Mouse (Mus musculus): ENCODE measurements around the gene Etl4. TPM values are rescaled to one million over a fixed set of nuclear protein-coding genes. Genes with fewer than 3 reads are reported as not detected.

The Etl4 gene
- polyA plus RNA-seq, 1 experiment from 2014 or later = 15.3 TPM

DNA sequence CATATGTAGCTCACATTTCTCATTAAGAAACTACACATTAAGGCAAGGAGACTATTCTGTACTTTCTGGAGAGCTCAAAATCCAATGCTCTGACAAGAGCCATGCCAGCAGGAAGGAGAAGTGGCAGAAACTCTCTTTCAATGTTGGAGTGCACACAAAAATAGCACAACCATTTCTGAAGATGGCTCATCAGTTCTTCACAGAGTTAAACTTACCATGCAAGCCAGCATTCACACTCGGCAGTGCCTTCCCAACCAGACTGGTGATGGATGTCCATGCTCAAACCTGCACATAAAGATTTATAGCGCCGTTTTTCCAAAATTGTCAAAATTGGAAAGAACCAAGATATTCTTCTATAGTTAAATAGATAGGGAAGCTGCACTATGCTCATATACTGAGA lies 392.9 kb downstream of the Etl4 start:
- Histone ChIP-seq H3K27me3 (ENCODE audit: control insufficient read depth, insufficient read depth, low read length) (no peaks in the 10 kb centered on the region), H3K4me1 (ENCODE audit: control insufficient read depth, insufficient read depth, low read length) (no peaks in the 10 kb centered on the region), H3K9me3 (ENCODE audit: control insufficient read depth, low read length) (no peaks in the 10 kb centered on the region), H3K4me2 (no peak overlapping the region), H3K36me3 (ENCODE audit: control insufficient read depth, insufficient read depth, low read length) (no peaks in the 10 kb centered on the region), H3K27ac (ENCODE audit: low read depth, low read length) (no peak overlapping the region), H3K4me3 (ENCODE audit: low read depth, low read length) (no peak overlapping the region), H3K9ac (ENCODE audit: low read length) (no peak overlapping the region)
- no peak for DNase-seq (ENCODE audit: low spot score, missing footprints)
- no peak for ATAC-seq (ENCODE audit: low FRiP score)
- WGBS = 97% methylated on average over 3 of the region's 3 CpGs

DNA sequence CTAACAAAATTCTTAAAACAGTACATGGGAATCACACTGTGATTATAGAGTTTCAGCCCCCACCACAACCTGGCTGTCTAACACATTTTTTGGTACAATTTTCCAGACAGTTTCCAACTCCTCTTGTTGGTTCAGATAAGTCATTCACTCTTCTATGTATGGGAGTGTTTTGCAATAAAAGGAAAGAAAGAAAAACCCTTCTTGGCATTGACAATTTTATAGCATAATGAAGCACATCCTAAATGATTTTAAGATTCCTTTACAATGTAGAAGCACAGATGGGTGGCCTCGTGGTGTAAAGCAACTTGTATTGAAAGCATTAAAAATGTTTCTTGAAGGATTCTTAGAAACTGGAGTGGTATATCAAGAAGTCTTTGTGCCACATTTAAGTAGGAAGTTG lies 415.4 kb downstream of the Etl4 start:
- Histone ChIP-seq H3K4me1 (ENCODE audit: control insufficient read depth, insufficient read depth, low read length) (no peaks in the 10 kb centered on the region), H3K9ac (ENCODE audit: low read length) (no peak overlapping the region), H3K4me3 (ENCODE audit: low read depth, low read length) (no peak overlapping the region), H3K27ac (ENCODE audit: low read depth, low read length) (no peak overlapping the region), H3K4me2 (no peak overlapping the region), H3K27me3 (ENCODE audit: control insufficient read depth, insufficient read depth, low read length) (no peaks in the 10 kb centered on the region), H3K9me3 (ENCODE audit: control insufficient read depth, low read length) (no peaks in the 10 kb centered on the region), H3K36me3 (ENCODE audit: control insufficient read depth, insufficient read depth, low read length) (no peaks in the 10 kb centered on the region)
- ATAC-seq (ENCODE audit: low FRiP score) = no peak
- no peak for DNase-seq (ENCODE audit: low spot score, missing footprints)
- WGBS = 81% methylated on average over 1 of the region's 1 CpGs

DNA sequence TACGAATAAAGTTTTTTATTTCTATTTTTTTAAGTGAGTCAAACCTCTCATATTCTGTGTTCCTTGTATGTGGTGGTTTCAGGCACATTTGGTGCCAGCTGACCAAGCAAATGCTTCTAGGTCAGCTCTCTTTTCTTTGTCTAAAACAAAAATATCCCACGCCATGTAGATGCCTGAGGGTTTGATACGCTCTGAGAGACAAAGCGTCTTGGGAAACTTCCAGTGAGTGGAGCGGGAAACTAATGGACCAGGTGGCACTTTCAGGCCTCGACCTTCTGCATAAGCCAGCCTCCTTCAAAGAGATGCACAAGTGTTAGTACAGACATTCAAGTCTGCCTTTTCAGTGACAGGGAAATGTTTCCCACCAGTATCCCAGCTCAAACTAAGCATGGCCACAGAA lies 426.6 kb downstream of the Etl4 start:
- WGBS = 94% methylated on average over 6 of the region's 6 CpGs
- DNase-seq (ENCODE audit: low spot score, missing footprints) = no peak
- H3K4me3 ChIP-seq (ENCODE audit: low read depth, low read length) = no peak overlapping the region
- H3K27me3 ChIP-seq (ENCODE audit: control insufficient read depth, insufficient read depth, low read length) = no peaks in the 10 kb centered on the region
- no peak overlapping the region for H3K4me2 ChIP-seq
- H3K27ac ChIP-seq (ENCODE audit: low read depth, low read length) = no peak overlapping the region
- no peak for ATAC-seq (ENCODE audit: low FRiP score)
- no peaks in the 10 kb centered on the region for H3K36me3 ChIP-seq (ENCODE audit: control insufficient read depth, insufficient read depth, low read length)
- H3K4me1 ChIP-seq (ENCODE audit: control insufficient read depth, insufficient read depth, low read length) = peaks cover 3% of the 10 kb centered on the region; the same call in 1 of the 2 replicates
- H3K9ac ChIP-seq (ENCODE audit: low read length) = no peak overlapping the region
- H3K9me3 ChIP-seq (ENCODE audit: control insufficient read depth, low read length) = no peaks in the 10 kb centered on the region

DNA sequence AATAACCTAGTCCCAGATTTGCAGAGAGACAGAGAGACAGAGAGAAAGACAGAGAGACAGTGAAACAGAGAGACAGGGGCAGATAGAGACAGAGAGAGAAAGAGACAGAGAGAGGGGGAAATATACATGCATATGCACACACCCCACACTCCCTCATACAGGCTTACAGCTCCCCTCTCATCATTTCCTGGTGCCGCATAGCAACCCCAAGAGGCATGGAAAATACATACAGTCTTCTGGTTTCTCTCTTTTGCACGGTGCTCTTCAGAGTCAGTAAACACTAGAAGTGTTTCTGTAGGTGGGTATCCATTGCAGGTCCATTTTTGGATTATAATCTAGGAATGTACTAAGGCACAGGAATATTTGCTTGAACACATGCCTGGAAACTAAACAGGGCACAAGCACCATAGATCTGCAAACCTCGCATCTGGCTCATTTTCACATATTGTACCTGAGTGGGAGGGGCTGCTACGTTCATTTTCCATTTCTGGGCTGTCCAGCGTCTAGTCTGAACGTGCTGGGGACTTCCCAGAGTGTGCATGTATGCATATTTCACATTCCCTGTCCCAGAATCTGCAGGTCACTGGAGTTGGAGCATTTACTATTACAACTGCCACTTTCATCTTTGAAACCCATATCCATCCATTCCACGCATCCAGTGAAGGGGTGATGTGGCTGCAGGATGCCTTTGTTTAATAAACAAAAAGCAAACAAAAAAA lies 429.6 kb downstream of the Etl4 start:
- Histone ChIP-seq H3K9ac (ENCODE audit: low read length) (no peak overlapping the region), H3K27me3 (ENCODE audit: control insufficient read depth, insufficient read depth, low read length) (no peaks in the 10 kb centered on the region), H3K36me3 (ENCODE audit: control insufficient read depth, insufficient read depth, low read length) (no peaks in the 10 kb centered on the region), H3K9me3 (ENCODE audit: control insufficient read depth, low read length) (no peaks in the 10 kb centered on the region), H3K27ac (ENCODE audit: low read depth, low read length) (no peak overlapping the region), H3K4me3 (ENCODE audit: low read depth, low read length) (no peak overlapping the region), H3K4me2 (peak overlapping the region; percentile 25; the same call in 1 of the 2 replicates), H3K4me1 (ENCODE audit: control insufficient read depth, insufficient read depth, low read length) (peaks cover 3% of the 10 kb centered on the region; the same call in 1 of the 2 replicates)
- ATAC-seq (ENCODE audit: low FRiP score) (no peak), DNase-seq (ENCODE audit: low spot score, missing footprints) (no peak)
- 64% methylated on average over 7 of the region's 7 CpGs for WGBS

DNA sequence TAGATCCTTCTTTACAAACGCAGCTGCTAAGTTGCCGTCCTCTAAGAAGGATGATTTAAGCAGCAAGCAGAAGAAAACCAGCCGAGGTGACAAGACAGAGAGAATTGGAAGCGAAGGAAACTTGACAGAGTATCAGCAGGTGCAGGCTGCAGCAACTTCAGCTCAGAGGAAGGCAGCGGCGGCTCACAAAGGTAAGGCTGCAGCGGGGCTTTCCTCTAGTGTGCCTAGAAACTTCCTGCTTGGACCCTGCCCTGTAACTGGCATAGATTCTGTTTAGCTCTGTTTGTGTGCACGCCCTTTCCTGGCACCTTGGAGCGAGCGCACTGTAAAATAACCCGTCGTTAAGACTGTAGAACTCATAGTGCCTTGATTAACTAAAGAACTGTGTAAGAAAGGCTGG lies 430.3 kb downstream of the Etl4 start:
- Histone ChIP-seq H3K36me3 (ENCODE audit: control insufficient read depth, insufficient read depth, low read length) (no peaks in the 10 kb centered on the region), H3K4me1 (ENCODE audit: control insufficient read depth, insufficient read depth, low read length) (peaks cover 3% of the 10 kb centered on the region; the same call in 1 of the 2 replicates), H3K4me2 (peak overlapping the region; percentile 25; the same call in 1 of the 2 replicates), H3K27me3 (ENCODE audit: control insufficient read depth, insufficient read depth, low read length) (no peaks in the 10 kb centered on the region), H3K27ac (ENCODE audit: low read depth, low read length) (no peak overlapping the region), H3K9ac (ENCODE audit: low read length) (no peak overlapping the region), H3K4me3 (ENCODE audit: low read depth, low read length) (no peak overlapping the region), H3K9me3 (ENCODE audit: control insufficient read depth, low read length) (no peaks in the 10 kb centered on the region)
- ATAC-seq (ENCODE audit: low FRiP score) (no peak), DNase-seq (ENCODE audit: low spot score, missing footprints) (no peak)
- WGBS = 32% methylated on average over 12 of the region's 12 CpGs

DNA sequence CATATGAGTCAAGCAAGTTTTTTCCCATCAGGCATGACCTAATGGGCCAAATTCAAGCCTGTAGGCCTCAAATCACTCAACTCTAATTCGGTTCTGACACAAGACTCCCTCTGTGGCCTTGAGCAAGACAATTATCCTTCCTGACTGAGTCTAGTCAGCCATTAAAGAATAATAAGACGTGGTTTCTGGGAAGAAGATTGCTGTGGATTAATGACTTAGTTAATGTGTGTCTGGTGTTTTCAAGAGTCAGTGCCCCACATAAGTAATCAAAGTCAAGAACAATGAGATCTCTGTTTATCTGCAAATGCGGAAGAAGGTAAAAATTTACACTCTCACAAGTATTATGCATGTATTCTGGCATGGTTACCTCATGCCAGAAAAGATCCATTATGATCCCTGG lies 437.3 kb downstream of the Etl4 start:
- ATAC-seq (ENCODE audit: low FRiP score) (no peak), DNase-seq (ENCODE audit: low spot score, missing footprints) (no peak)
- WGBS = 77% methylated on average over 3 of the region's 3 CpGs
- H3K27me3 ChIP-seq (ENCODE audit: control insufficient read depth, insufficient read depth, low read length) = no peaks in the 10 kb centered on the region
- H3K4me2 ChIP-seq = no peak overlapping the region
- H3K9me3 ChIP-seq (ENCODE audit: control insufficient read depth, low read length) = no peaks in the 10 kb centered on the region
- H3K27ac ChIP-seq (ENCODE audit: low read depth, low read length) = no peak overlapping the region
- H3K4me3 ChIP-seq (ENCODE audit: low read depth, low read length) = no peak overlapping the region
- H3K9ac ChIP-seq (ENCODE audit: low read length) = no peak overlapping the region
- no peaks in the 10 kb centered on the region for H3K4me1 ChIP-seq (ENCODE audit: control insufficient read depth, insufficient read depth, low read length)
- no peaks in the 10 kb centered on the region for H3K36me3 ChIP-seq (ENCODE audit: control insufficient read depth, insufficient read depth, low read length)

DNA sequence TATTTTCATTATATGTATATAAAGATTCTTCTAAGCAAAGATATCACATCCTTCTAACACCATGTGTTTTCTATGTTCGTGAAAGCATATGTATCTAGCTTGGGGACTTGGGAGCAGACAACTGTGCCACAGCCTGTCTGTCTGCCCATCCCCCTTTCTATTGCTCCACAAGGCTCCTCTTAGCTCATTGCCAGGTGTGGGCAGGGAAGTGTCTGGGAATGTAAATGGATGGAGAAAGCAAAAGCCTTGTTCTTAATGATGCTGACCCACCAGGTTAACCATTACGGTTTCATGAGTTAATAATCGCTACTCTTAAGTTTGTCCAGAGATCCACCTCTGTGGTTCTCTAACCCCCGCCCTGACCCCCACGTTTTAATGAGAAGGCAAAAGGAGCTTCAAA lies 439.7 kb downstream of the Etl4 start:
- Histone ChIP-seq H3K9me3 (ENCODE audit: control insufficient read depth, low read length) (no peaks in the 10 kb centered on the region), H3K27me3 (ENCODE audit: control insufficient read depth, insufficient read depth, low read length) (no peaks in the 10 kb centered on the region), H3K27ac (ENCODE audit: low read depth, low read length) (no peak overlapping the region), H3K4me2 (no peak overlapping the region), H3K4me3 (ENCODE audit: low read depth, low read length) (no peak overlapping the region), H3K4me1 (ENCODE audit: control insufficient read depth, insufficient read depth, low read length) (no peaks in the 10 kb centered on the region), H3K9ac (ENCODE audit: low read length) (no peak overlapping the region), H3K36me3 (ENCODE audit: control insufficient read depth, insufficient read depth, low read length) (no peaks in the 10 kb centered on the region)
- WGBS = 84% methylated on average over 5 of the region's 5 CpGs
- ATAC-seq (ENCODE audit: low FRiP score) = no peak
- no peak for DNase-seq (ENCODE audit: low spot score, missing footprints)

DNA sequence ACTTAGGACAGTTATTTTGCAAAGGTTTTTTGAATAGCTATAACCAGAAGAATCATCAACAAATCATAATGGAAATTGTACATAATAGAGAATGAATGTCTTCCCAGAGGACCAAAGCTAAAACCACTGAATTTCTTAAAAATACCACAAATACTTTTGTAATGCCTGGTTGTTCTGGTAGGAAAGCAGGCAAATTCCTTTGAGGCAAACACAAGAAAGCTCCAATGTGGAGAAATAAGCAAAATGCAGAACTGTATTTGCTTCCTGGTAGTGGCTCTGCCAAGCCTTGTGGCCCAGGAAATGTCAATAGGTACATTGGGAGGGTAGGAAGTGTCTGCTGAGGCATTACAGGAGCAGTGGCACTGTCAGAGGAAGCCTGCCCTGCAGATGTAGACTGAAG lies 443.2 kb downstream of the Etl4 start:
- no peaks in the 10 kb centered on the region for H3K36me3 ChIP-seq (ENCODE audit: control insufficient read depth, insufficient read depth, low read length)
- DNase-seq (ENCODE audit: low spot score, missing footprints) (no peak), ATAC-seq (ENCODE audit: low FRiP score) (no peak)
- no peaks in the 10 kb centered on the region for H3K4me1 ChIP-seq (ENCODE audit: control insufficient read depth, insufficient read depth, low read length)
- no peak overlapping the region for H3K9ac ChIP-seq (ENCODE audit: low read length)
- H3K9me3 ChIP-seq (ENCODE audit: control insufficient read depth, low read length) = no peaks in the 10 kb centered on the region
- H3K27ac ChIP-seq (ENCODE audit: low read depth, low read length) = no peak overlapping the region
- H3K4me3 ChIP-seq (ENCODE audit: low read depth, low read length) = no peak overlapping the region
- no peak overlapping the region for H3K4me2 ChIP-seq
- no peaks in the 10 kb centered on the region for H3K27me3 ChIP-seq (ENCODE audit: control insufficient read depth, insufficient read depth, low read length)

DNA sequence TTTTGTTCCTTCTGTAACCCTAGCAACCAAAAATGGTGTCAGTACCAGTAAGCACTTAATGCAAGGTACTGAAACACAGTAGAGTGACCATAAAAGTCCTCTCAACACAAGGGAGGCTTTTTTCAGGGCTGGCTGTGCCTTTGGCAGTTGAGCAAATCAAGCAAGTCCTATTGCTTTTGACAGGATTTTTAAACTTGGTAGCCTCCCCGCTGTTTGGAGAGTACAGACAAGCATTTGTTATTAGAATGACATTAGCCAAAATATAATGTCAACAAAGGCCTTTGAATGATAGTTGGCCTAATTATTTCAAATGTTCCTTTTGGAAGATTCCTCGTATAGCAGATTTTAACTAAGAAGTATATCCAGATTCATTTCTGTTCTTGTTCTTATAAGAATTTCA lies 467.4 kb downstream of the Etl4 start:
- no peak for DNase-seq (ENCODE audit: low spot score, missing footprints)
- H3K4me1 ChIP-seq (ENCODE audit: control insufficient read depth, insufficient read depth, low read length) = no peaks in the 10 kb centered on the region
- H3K36me3 ChIP-seq (ENCODE audit: control insufficient read depth, insufficient read depth, low read length) = no peaks in the 10 kb centered on the region
- 84% methylated on average over 2 of the region's 2 CpGs for WGBS
- H3K27ac ChIP-seq (ENCODE audit: low read depth, low read length) = no peak overlapping the region
- H3K4me2 ChIP-seq = no peak overlapping the region
- H3K9me3 ChIP-seq (ENCODE audit: control insufficient read depth, low read length) = no peaks in the 10 kb centered on the region
- ATAC-seq (ENCODE audit: low FRiP score) = no peak
- no peak overlapping the region for H3K9ac ChIP-seq (ENCODE audit: low read length)
- no peaks in the 10 kb centered on the region for H3K27me3 ChIP-seq (ENCODE audit: control insufficient read depth, insufficient read depth, low read length)
- no peak overlapping the region for H3K4me3 ChIP-seq (ENCODE audit: low read depth, low read length)
